Mouse (Mus musculus): ENCODE results near the gene Hdac7.

GRCm38 (mm10) chr15:97847866-97848265 is 3.6 kb upstream of the Hdac7 start:
- TF ChIP-seq CTCF (IDR thresholded peaks at IDR 0.05; ENCODE audit: low read depth) = no peak
- TF ChIP-seq EP300 (IDR thresholded peaks at IDR 0.05; ENCODE audit: low read depth) = no peak

All from liver, postnatal 0 days (tissue).